Mouse (Mus musculus): ENCODE measurements at regions not wholly inside any gene's neighbourhood (a gene's known extent, or its start where the extent isn't known, plus 50 kb on each side); places are given as distances from the start of the nearest gene placed in this dataset.
"Not testable (repeated sequence)": the region's sequence is repeated elsewhere in the genome, so short reads cannot be mapped to it uniquely, and the experiment has no call there.

- no peak for DNase-seq (ENCODE audit: extremely low spot score in 1 of 2, low spot score in 2 of 2)
- TF ChIP-seq CTCF (IDR thresholded peaks at IDR 0.05): no peak
- intact Hi-C loops (cut with DNase I): no loop called here
- H3K4me3 ChIP-seq: no peak overlapping the region
- no peak overlapping the region for H3K27ac ChIP-seq
Observed at GRCm38 (mm10) chr12:9760818-9761217, 190.9 kb downstream of the Osr1 start.

DNA sequence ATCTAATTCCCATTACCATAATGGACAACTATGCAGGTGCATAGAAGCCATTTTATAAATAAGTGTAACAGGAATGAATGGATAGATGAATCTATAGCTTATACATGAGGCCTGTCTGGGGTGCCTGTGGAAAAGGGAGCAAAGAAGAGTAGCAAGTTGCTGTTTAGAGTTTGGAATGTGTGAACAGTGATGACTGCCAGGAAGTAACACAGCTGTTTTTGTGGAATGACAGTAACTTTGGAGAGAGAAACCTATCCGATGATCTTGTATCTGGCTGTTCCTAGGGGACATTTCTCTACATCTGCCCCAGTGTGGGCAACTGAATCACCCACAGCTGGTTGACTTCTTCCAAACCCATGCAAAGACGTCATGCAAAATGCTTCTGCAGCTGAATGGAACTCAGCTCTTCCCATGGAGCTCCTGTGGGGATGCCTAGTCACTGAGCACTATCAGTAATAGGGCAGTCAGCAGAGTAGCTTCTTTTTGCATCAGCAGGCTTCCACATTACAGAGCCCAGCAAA lies 192.4 kb downstream of the Osr1 start:
- DNase-seq (ENCODE audit: extremely low spot score in 1 of 2, low spot score in 2 of 2); intact Hi-C loops (cut with DNase I); H3K4me3 ChIP-seq; H3K27ac ChIP-seq: not testable (repeated sequence)

GRCm38 (mm10) chr12:9762842-9763241 lies 192.9 kb downstream of the Osr1 start:
- H3K4me3 ChIP-seq: no peak overlapping the region
- no peak for TF ChIP-seq CTCF (IDR thresholded peaks at IDR 0.05)
- intact Hi-C loops (cut with DNase I): no loop called here
- no peak for DNase-seq (ENCODE audit: extremely low spot score in 1 of 2, low spot score in 2 of 2)
- H3K27ac ChIP-seq: no peak overlapping the region

- Histone ChIP-seq H3K4me3 (no peak overlapping the region), H3K27ac (no peak overlapping the region)
- no peak for DNase-seq (ENCODE audit: extremely low spot score in 1 of 2, low spot score in 2 of 2)
- no peak for TF ChIP-seq CTCF (IDR thresholded peaks at IDR 0.05)
- intact Hi-C loops (cut with DNase I): no loop called here
Observed at GRCm38 (mm10) chr12:9770908-9771307, 201.0 kb downstream of the Osr1 start.

GRCm38 (mm10) chr12:9772875-9773274 lies 203.0 kb downstream of the Osr1 start:
- intact Hi-C loops (cut with DNase I): no loop called here
- TF ChIP-seq CTCF (IDR thresholded peaks at IDR 0.05): no peak
- no peak overlapping the region for H3K27ac ChIP-seq
- H3K4me3 ChIP-seq: no peak overlapping the region
- DNase-seq (ENCODE audit: extremely low spot score in 1 of 2, low spot score in 2 of 2): no peak

- intact Hi-C loops (cut with DNase I): no loop called here
- no peak for DNase-seq (ENCODE audit: extremely low spot score in 1 of 2, low spot score in 2 of 2)
- H3K27ac ChIP-seq: no peak overlapping the region
- TF ChIP-seq CTCF (IDR thresholded peaks at IDR 0.05): no peak
- no peak overlapping the region for H3K4me3 ChIP-seq
Observed at GRCm38 (mm10) chr12:9802284-9802683, 232.4 kb downstream of the Osr1 start.

- no peak for TF ChIP-seq CTCF (IDR thresholded peaks at IDR 0.05)
- DNase-seq (ENCODE audit: extremely low spot score in 1 of 2, low spot score in 2 of 2): no peak
- H3K4me3 ChIP-seq: no peak overlapping the region
- H3K27ac ChIP-seq: no peak overlapping the region
- intact Hi-C loops (cut with DNase I): no loop called here
Observed at GRCm38 (mm10) chr12:9807406-9807805, 237.5 kb downstream of the Osr1 start.

GRCm38 (mm10) chr12:9833273-9833672 lies 263.4 kb downstream of the Osr1 start:
- H3K27ac ChIP-seq: no peak overlapping the region
- DNase-seq (ENCODE audit: extremely low spot score in 1 of 2, low spot score in 2 of 2): no peak
- intact Hi-C loops (cut with DNase I): no loop called here
- no peak; the same call in none of the 2 replicates for TF ChIP-seq CTCF (IDR thresholded peaks at IDR 0.05)
- H3K4me3 ChIP-seq: no peak overlapping the region

DNA sequence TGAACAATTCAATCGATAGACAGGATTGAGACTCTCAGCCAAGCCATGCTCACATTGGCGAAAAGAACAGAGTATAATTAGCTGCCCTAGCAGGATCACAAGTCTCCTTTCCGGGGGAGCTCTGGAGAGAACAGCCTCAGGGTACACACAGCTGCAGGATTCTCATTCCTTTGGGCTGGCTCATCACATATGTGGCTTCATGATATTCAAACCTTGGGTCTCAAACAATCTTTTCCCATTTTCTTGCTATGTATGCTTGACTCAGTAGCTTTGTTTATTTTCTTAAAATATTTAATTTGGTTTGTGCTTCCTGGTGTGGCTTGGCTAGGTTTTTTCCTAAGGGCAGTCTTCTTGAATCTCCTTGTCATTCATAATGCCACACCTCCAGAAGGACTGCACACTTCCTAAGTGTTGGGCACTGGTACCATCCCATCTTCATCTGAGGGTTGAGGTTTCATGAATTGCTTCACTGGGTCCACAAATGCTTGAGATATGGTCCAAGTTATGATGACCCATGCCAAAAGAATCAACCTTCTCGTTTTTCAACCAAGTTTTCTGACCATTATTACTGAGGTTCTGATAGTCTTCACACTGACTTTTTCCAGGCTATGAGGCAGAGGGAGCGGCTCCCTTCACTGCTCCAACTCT lies 269.4 kb downstream of the Osr1 start:
- TF ChIP-seq CTCF (IDR thresholded peaks at IDR 0.05): no peak
- H3K4me3 ChIP-seq: no peak overlapping the region
- H3K27ac ChIP-seq: no peak overlapping the region
- no peak for DNase-seq (ENCODE audit: extremely low spot score in 1 of 2, low spot score in 2 of 2)
- intact Hi-C loops (cut with DNase I): no loop called here

GRCm38 (mm10) chr12:9839949-9840348 lies 270.0 kb downstream of the Osr1 start:
- TF ChIP-seq CTCF (IDR thresholded peaks at IDR 0.05): no peak
- H3K4me3 ChIP-seq: no peak overlapping the region
- no peak overlapping the region for H3K27ac ChIP-seq
- intact Hi-C loops (cut with DNase I): no loop called here
- DNase-seq (ENCODE audit: extremely low spot score in 1 of 2, low spot score in 2 of 2): no peak

DNA sequence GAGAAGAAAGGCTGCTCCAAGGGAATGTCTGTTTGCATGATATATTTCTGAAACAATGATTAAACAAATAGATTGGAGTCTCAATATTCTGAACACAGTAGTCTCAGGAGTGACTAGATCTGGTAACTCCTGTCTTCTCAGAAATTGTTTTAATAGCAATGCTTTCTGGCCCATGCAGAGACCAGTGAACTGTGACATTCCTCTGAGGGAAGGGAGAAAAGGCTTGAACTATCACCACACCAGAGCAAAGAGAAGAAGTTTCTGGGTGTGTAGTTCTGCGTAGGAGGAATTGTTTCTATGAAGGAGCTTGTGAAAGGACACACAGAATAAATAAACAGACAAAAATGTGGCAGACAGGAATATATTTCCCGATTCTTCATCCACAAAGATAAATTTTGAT lies 277.1 kb downstream of the Osr1 start:
- Histone ChIP-seq H3K4me3 (no peak overlapping the region), H3K27ac (no peak overlapping the region)
- no peak for DNase-seq (ENCODE audit: extremely low spot score in 1 of 2, low spot score in 2 of 2)
- TF ChIP-seq CTCF (IDR thresholded peaks at IDR 0.05): no peak
- intact Hi-C loops (cut with DNase I): no loop called here

- intact Hi-C loops (cut with DNase I): no loop called here
- H3K27ac ChIP-seq: no peak overlapping the region
- DNase-seq (ENCODE audit: extremely low spot score in 1 of 2, low spot score in 2 of 2): no peak
- no peak for TF ChIP-seq CTCF (IDR thresholded peaks at IDR 0.05)
- no peak overlapping the region for H3K4me3 ChIP-seq
Observed at GRCm38 (mm10) chr12:9847465-9848205, 277.7 kb downstream of the Osr1 start.
